Mouse (Mus musculus) G1E (cell line): Measurements from ENCODE around the gene Ccdc181.

ENCODE experiments used
- CTCF ChIP-seq: IDR thresholded peaks from 2 replicates; pipeline ENCODE4 v1.5.1; 2012; ENCODE audit warnings: low read depth, low read length, inconsistent platforms, mixed read lengths
- GATA1 ChIP-seq: IDR thresholded peaks from 2 replicates; pipeline ENCODE4 v1.6.1; 2012; ENCODE audit warnings: borderline replicate concordance, low read length, inconsistent platforms, mixed read lengths
- GATA2 ChIP-seq: IDR thresholded peaks from 2 replicates; pipeline ENCODE4 v1.6.1; 2012; ENCODE audit warnings: low read depth, low read length, inconsistent platforms, borderline replicate concordance
- POLR2AphosphoS5 ChIP-seq: IDR thresholded peaks from 2 replicates; pipeline ENCODE4 v1.6.1; 2012; ENCODE audit warnings: low read depth, low read length, inconsistent platforms; ENCODE audit not compliant: insufficient replicate concordance

DNA sequence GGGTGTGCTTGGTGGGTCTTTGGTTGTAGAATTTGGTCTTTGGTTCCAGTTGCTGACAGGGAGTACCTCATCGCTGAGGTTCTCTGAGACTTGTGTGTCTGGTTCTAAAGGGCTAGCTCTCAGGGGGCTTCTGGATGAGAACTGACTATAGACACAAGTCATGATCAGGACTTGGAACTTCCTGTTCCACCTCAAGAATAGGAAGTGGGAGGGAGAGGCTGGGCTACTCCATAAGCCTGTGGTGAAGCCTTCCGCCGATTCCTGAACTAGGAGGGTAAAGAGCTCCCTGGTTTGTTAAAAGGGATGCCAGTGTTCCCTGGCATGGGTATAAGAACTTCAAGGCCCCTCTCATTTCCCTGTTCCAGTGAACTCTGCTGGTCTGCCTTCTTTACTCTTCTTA, 8.6 kb downstream of the Ccdc181 start:
- no peak for TF ChIP-seq CTCF
- TF ChIP-seq GATA1: no peak
- no peak for TF ChIP-seq POLR2AphosphoS5
- no peak for TF ChIP-seq GATA2
